Mouse (Mus musculus): Measurements from ENCODE around the gene Olfr149. TPM values are rescaled to one million over a fixed set of nuclear protein-coding genes. Genes with fewer than 3 reads are reported as not detected.

The Olfr149 gene
- polyA plus RNA-seq (2017; shearing (Covaris generic)): under 1 TPM in 1 of 2 experiments, not detected in 1; 0.23 TPM

GRCm38 (mm10) chr9:39707017-39707416 lies at the start of gene Olfr149:
Gene Olfr149 (minus strand): TSS chr9:39707117.

GRCm38 (mm10) chr9:39745949-39746348 lies 39.0 kb upstream of the Olfr149 start, which contains the start of gene Olfr967:
Gene Olfr967 (plus strand): TSS chr9:39746249.

GRCm38 (mm10) chr9:39730678-39731077 lies 23.8 kb upstream of the Olfr149 start, which contains the start of gene Olfr150:
Gene Olfr150 (plus strand): TSS chr9:39730978.

GRCm38 (mm10) chr9:39711053-39711452 lies 4.1 kb upstream of the Olfr149 start, which contains the start of gene Olfr965:
Gene Olfr965 (plus strand): TSS chr9:39711353.

DNA sequence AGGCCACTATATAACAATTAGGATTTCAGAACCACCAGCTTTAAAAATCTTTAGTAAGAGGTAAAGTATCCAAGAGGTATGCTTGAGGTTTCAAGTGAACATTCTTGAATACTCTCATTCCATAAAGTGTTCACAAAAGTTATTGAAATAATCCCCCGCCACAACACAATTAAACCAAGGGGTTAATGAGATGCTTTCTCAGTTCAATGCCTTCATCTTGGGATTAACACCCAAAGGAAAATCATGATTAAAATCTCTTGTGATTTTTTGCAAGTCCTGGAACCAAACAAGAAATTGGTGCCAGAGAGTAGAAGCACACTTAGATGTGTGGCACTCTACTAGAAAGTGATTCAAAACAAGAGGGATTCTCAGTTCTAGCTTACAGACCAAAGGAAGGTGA lies 40.0 kb downstream of the Olfr149 start, which contains the start of gene Olfr963:
Gene Olfr963 (plus strand): TSS at position 301 of the 400 bp plus-strand sequence.

Other genes starting within 250 kb of the Olfr149 start
- not detected for gene Olfr955, start 235.2 kb downstream of the Olfr149 start, polyA plus RNA-seq (2017; shearing (Covaris generic))
- not detected for gene Olfr44, start 213.1 kb downstream of the Olfr149 start, polyA plus RNA-seq (2017; shearing (Covaris generic))
- gene Olfr957, start 191.3 kb downstream of the Olfr149 start, polyA plus RNA-seq (2017; shearing (Covaris generic)): not detected
- not detected for gene Olfr958, start 153.1 kb downstream of the Olfr149 start, polyA plus RNA-seq (2017; shearing (Covaris generic))
- gene Olfr959, start 131.5 kb downstream of the Olfr149 start, polyA plus RNA-seq (2017; shearing (Covaris generic)): not detected
- under 1 TPM; 0.11 to 0.82 TPM for gene AW551984, start 102.7 kb downstream of the Olfr149 start, polyA plus RNA-seq (2017; shearing (Covaris generic))
- under 1 TPM in 1 of 2 experiments, not detected in 1; 0.25 TPM for gene Olfr148, start 96.5 kb downstream of the Olfr149 start, polyA plus RNA-seq (2017; shearing (Covaris generic))
- not detected for gene Olfr960, start 85.7 kb downstream of the Olfr149 start, polyA plus RNA-seq (2017; shearing (Covaris generic))
- under 1 TPM; 0.11 to 0.13 TPM for gene Olfr961, start 62.0 kb downstream of the Olfr149 start, polyA plus RNA-seq (2017; shearing (Covaris generic))
- not detected for gene Olfr963, start 39.9 kb downstream of the Olfr149 start, polyA plus RNA-seq (2017; shearing (Covaris generic))
- not detected for gene Olfr965, start 4.2 kb upstream of the Olfr149 start, polyA plus RNA-seq (2017; shearing (Covaris generic))
- under 1 TPM; 0.20 to 0.27 TPM for gene Olfr150, start 23.9 kb upstream of the Olfr149 start, polyA plus RNA-seq (2017; shearing (Covaris generic))
- under 1 TPM in 1 of 2 experiments, not detected in 1; 0.43 TPM for gene Olfr967, start 39.1 kb upstream of the Olfr149 start, polyA plus RNA-seq (2017; shearing (Covaris generic))
- gene Olfr968, start 76.1 kb upstream of the Olfr149 start, polyA plus RNA-seq (2017; shearing (Covaris generic)): not detected
- gene Olfr969, start 83.8 kb upstream of the Olfr149 start, polyA plus RNA-seq (2017; shearing (Covaris generic)): 1 to 10 TPM in 1 of 2 experiments, under 1 TPM in 1; 0.10 to 1.1 TPM
- gene Olfr970, start 101.7 kb upstream of the Olfr149 start, polyA plus RNA-seq (2017; shearing (Covaris generic)): under 1 TPM; 0.13 to 0.45 TPM
- gene Olfr971, start 129.8 kb upstream of the Olfr149 start, polyA plus RNA-seq (2017; shearing (Covaris generic)): under 1 TPM in 1 of 2 experiments, not detected in 1; 0.23 TPM
- not detected for gene Olfr972, start 159.3 kb upstream of the Olfr149 start, polyA plus RNA-seq (2017; shearing (Covaris generic))
- gene Olfr229, start 200.2 kb upstream of the Olfr149 start, polyA plus RNA-seq (2017; shearing (Covaris generic)): not detected
- under 1 TPM in 1 of 2 experiments, not detected in 1; 0.38 TPM for gene Olfr974, start 230.4 kb upstream of the Olfr149 start, polyA plus RNA-seq (2017; shearing (Covaris generic))
- gene Olfr975, start 244.9 kb upstream of the Olfr149 start, polyA plus RNA-seq (2017; shearing (Covaris generic)): not detected